Comparison of ENCODE assay signal across 9 mouse cellular contexts in genomic region chr10:69571972-69572371, GRCm38 (mm10).
A peak's percentile ranks its signal among the peaks of the same experiment; 100 is the strongest.
DNase-seq lines count a peak whose midpoint lies in the region; ATAC-seq and TF ChIP-seq lines count a peak whose summit lies in the region.
"Had no signal": no experiment of that assay in that cellular context is flagged by ENCODE, and none has a peak within 500 bp of the region (broad histone marks: within the 10 kb centered on the region; RNA-seq: fewer than 3 reads in every experiment).

No protein-coding gene starts in this region.

- H3K4me1 ChIP-seq in heart, embryonic 14.5 days (ENCODE audit: control insufficient read depth in 2 of 2, insufficient read depth in 2 of 2, low read length in 2 of 2) = peaks cover 33 to 70% of the 10 kb centered on the region in 2 experiments
- H3K4me1 ChIP-seq in cortical plate, adult 2 months (ENCODE audit: control insufficient read depth, insufficient read depth, low read length) = peaks cover 19% of the 10 kb centered on the region
- peaks cover 35% of the 10 kb centered on the region for H3K4me1 ChIP-seq in hindbrain, embryonic 16.5 days (ENCODE audit: control insufficient read depth, insufficient read depth, low read depth, low read length)
- peaks cover 63% of the 10 kb centered on the region for H3K4me1 ChIP-seq in midbrain, embryonic 16.5 days (ENCODE audit: control insufficient read depth, insufficient read depth, low read length)

- no peak for TF ChIP-seq POLR2A in cortical plate, adult 2 months (IDR thresholded peaks at IDR 0.05; ENCODE audit: extremely low read depth, insufficient read depth, low read length)

- peak overlapping the region; percentile 71 for H3K4me2 ChIP-seq in heart, embryonic 14.5 days (ENCODE audit: low read length)
- peak overlapping the region; percentile 43 for H3K4me2 ChIP-seq in hindbrain, embryonic 16.5 days (ENCODE audit: low read length)
- peak overlapping the region; percentile 38 for H3K4me2 ChIP-seq in midbrain, embryonic 16.5 days (ENCODE audit: low read length)

- H3K9ac ChIP-seq in heart, embryonic 14.5 days (ENCODE audit: low read length) = peak overlapping the region; percentile 71
- H3K9ac ChIP-seq in hindbrain, embryonic 16.5 days (ENCODE audit: low read depth, low read length) = no peak overlapping the region
- H3K9ac ChIP-seq in midbrain, embryonic 16.5 days (ENCODE audit: low read depth, low read length) = no peak overlapping the region

- no peaks in the 10 kb centered on the region for H3K36me3 ChIP-seq in heart, embryonic 14.5 days (ENCODE audit: control insufficient read depth, insufficient read depth, low read length)
- H3K36me3 ChIP-seq in hindbrain, embryonic 16.5 days (ENCODE audit: control insufficient read depth, insufficient read depth, low read length) = no peaks in the 10 kb centered on the region
- H3K36me3 ChIP-seq in midbrain, embryonic 16.5 days (ENCODE audit: control insufficient read depth, insufficient read depth, low read length) = no peaks in the 10 kb centered on the region

- intact Hi-C loops in heart, postnatal 36 days (cut with DNase I) = loop anchor here (5.0 kb wide), 1 partner anchor 40 kb away; no protein-coding TSS in a partner anchor

- H3K27ac ChIP-seq in heart, embryonic 14.5 days (replicated peaks in 1 of 2; ENCODE audit: control insufficient read depth in 1 of 2, insufficient read depth in 1 of 2, low read depth in 2 of 2, low read length in 2 of 2) = peak overlapping the region in 1 of 2 experiments; percentile 55; a peak in 1 of 4 replicates
- H3K27ac ChIP-seq in cortical plate, adult 2 months (ENCODE audit: insufficient read depth, low read length) = 0 out of 2 replicates have a peak overlapping the region, but pooled peaks have one; percentile 39
- H3K27ac ChIP-seq in hindbrain, embryonic 16.5 days (ENCODE audit: low read depth, low read length) = no peak overlapping the region
- H3K27ac ChIP-seq in midbrain, embryonic 16.5 days (ENCODE audit: low read length) = no peak overlapping the region

- H3K27me3 ChIP-seq in heart, embryonic 14.5 days (ENCODE audit: control insufficient read depth, insufficient read depth, low read length) = no peaks in the 10 kb centered on the region
- H3K27me3 ChIP-seq in hindbrain, embryonic 16.5 days (replicated peaks; ENCODE audit: control insufficient read depth, insufficient read depth, low read length) = no peaks in the 10 kb centered on the region
- H3K27me3 ChIP-seq in midbrain, embryonic 16.5 days (ENCODE audit: control insufficient read depth, insufficient read depth, low read depth, low read length) = no peaks in the 10 kb centered on the region

- TF ChIP-seq CTCF in cortical plate, adult 2 months (IDR thresholded peaks at IDR 0.05; ENCODE audit: extremely low read depth, insufficient read depth, low read length) = no peak

- peak overlapping the region; percentile 12 to 31; a peak in 3 of 4 replicates for H3K4me3 ChIP-seq in heart, embryonic 14.5 days (ENCODE audit: control insufficient read depth in 1 of 2, insufficient read depth in 1 of 2, low read depth in 1 of 2, low read length in 2 of 2)
- H3K4me3 ChIP-seq in cortical plate, adult 2 months (ENCODE audit: insufficient read depth, low read length) = peak overlapping the region; percentile 22; the same call in 1 of the 2 replicates
- H3K4me3 ChIP-seq in hindbrain, embryonic 16.5 days (ENCODE audit: low read length) = no peak overlapping the region
- no peak overlapping the region for H3K4me3 ChIP-seq in midbrain, embryonic 16.5 days (ENCODE audit: low read depth, low read length)
- H3K4me3 ChIP-seq: erythroblast, embryonic 14.5 days had no signal

- no peak for DNase-seq in heart, postnatal 36 days
- no peak for DNase-seq in right cerebral cortex, postnatal 25 days
- no peak for DNase-seq in spleen, postnatal 36 days (ENCODE audit: low spot score in 2 of 2)
- no peak for DNase-seq in kidney, adult 18-20 months

- no peak for ATAC-seq in heart, embryonic 14.5 days (ENCODE audit: insufficient number of reproducible peaks, insufficient read depth, low FRiP score, low read depth)
- no peak for ATAC-seq in hindbrain, embryonic 16.5 days
- no peak for ATAC-seq in midbrain, embryonic 16.5 days

- 6% methylated on average over 9 of the region's 9 CpGs for WGBS in heart, embryonic 14.5 days
- WGBS in hindbrain, embryonic 16.5 days = 2% methylated on average over 9 of the region's 9 CpGs
- WGBS in midbrain, embryonic 16.5 days = 4% methylated on average over 9 of the region's 9 CpGs

- no peaks in the 10 kb centered on the region for H3K9me3 ChIP-seq in heart, embryonic 14.5 days (ENCODE audit: control insufficient read depth, low read length)
- no peaks in the 10 kb centered on the region for H3K9me3 ChIP-seq in hindbrain, embryonic 16.5 days (ENCODE audit: control insufficient read depth, low read length)
- no peaks in the 10 kb centered on the region for H3K9me3 ChIP-seq in midbrain, embryonic 16.5 days (replicated peaks; ENCODE audit: control insufficient read depth, low read length, poor library complexity, severe bottlenecking)

Comparison
In these comparisons a context has a peak if more than half of its experiments do, and no peak if none do; other contexts are left out.
1. H3K4me3 ChIP-seq: peak in heart, embryonic 14.5 days (2 of 2) and cortical plate, adult 2 months (single experiment); none in hindbrain, embryonic 16.5 days (single experiment) and midbrain, embryonic 16.5 days (single experiment).
2. Peak in every context shown above with its lines, with median percentiles within 50 percentile points of each other: H3K4me2 ChIP-seq.